Mouse (Mus musculus): Measurements from ENCODE around the gene Gm3336.

GRCm38 (mm10) chr8:70745691-70746220, 27.4 kb downstream of the Gm3336 start:
- TF ChIP-seq POLR2A (IDR thresholded peaks at IDR 0.05; ENCODE audit: borderline replicate concordance, extremely low read depth, low read depth, low read length) (no peak), CTCF (IDR thresholded peaks at IDR 0.05; ENCODE audit: insufficient read depth, low read length) (no peak)

Data from lung, adult 2 months (tissue).